Mouse (Mus musculus) embryonic facial prominence, embryonic 14.5 days (tissue): ENCODE measurements around the gene C2cd4a. TPM values are rescaled to one million over a fixed set of nuclear protein-coding genes. Genes with fewer than 3 reads are reported as not detected.

Experiments used
- ATAC-seq: fragments of 200-750 bp; cut with Nextera tagmentation; 2 replicates; pipeline ENCODE4 v1.8.0; 2017; ENCODE audit warnings: low read depth, moderate number of reproducible peaks, moderate TSS enrichment
- DNase-seq: peaks from one replicate; pipeline ENCODE4 v3.0.0-alpha.2; 2015; ENCODE audit warnings: low spot score
- H3K27ac ChIP-seq: fragments of 300-500 bp; sonication (generic); replicated peaks from 2 replicates; pipeline ENCODE4 v1.5.1; 2014; ENCODE audit warnings: low read depth, mild to moderate bottlenecking, low read length, moderate library complexity
- H3K27me3 ChIP-seq: fragments of 300-500 bp; sonication (generic); replicated peaks from 2 replicates; pipeline ENCODE4 v1.6.1; 2014; ENCODE audit warnings: low read length; ENCODE audit not compliant: control insufficient read depth, insufficient read depth
- H3K36me3 ChIP-seq: fragments of 300-500 bp; sonication (generic); 2 replicates; pipeline ENCODE4 v1.6.1; 2014; ENCODE audit warnings: low read length, mixed read lengths; ENCODE audit not compliant: control insufficient read depth, insufficient read depth
- H3K4me1 ChIP-seq: fragments of 300-500 bp; sonication (generic); 2 replicates; pipeline ENCODE4 v1.6.1; 2014; ENCODE audit warnings: antibody characterized with exemption, low read length; ENCODE audit not compliant: control insufficient read depth, insufficient read depth
- H3K4me2 ChIP-seq: fragments of 300-500 bp; sonication (generic); 2 replicates; pipeline ENCODE4 v1.6.1; 2014; ENCODE audit warnings: low read depth, mild to moderate bottlenecking, low read length, moderate library complexity, mixed read lengths
- H3K4me3 ChIP-seq: fragments of 300-500 bp; sonication (generic); 2 replicates; pipeline ENCODE4 v1.5.1; 2014; ENCODE audit warnings: low read depth, mild to moderate bottlenecking, low read length
- H3K9ac ChIP-seq: fragments of 300-500 bp; sonication (generic); 2 replicates; pipeline ENCODE4 v1.6.1; 2014; ENCODE audit warnings: low read depth, mild to moderate bottlenecking, low read length, moderate library complexity, mixed read lengths
- H3K9me3 ChIP-seq: fragments of 300-500 bp; sonication (generic); 2 replicates; pipeline ENCODE4 v1.6.1; 2016; ENCODE audit warnings: low read length; ENCODE audit not compliant: control insufficient read depth
- WGBS: fragments of 180-500 bp; shearing (Covaris S2); extraction: QIAGEN DNeasy Blood & Tissue Kit; methylation state at CpG from one replicate; pipeline ENCODE4 v1.1.7; 2014; 5-methylcytosine and 5-hydroxymethylcytosine counted together
- polyA plus RNA-seq: library from polyadenylated mRNA; unstranded; fragments of >200 nt; fragmentation: Nextera tagmentation; extraction: Ambion mirVana; gene quantifications from 2 replicates; pipeline ENCODE4 v1.2.1, GENCODE M21; 2014

Gene C2cd4a
- polyA plus RNA-seq, 1 experiment from 2014 or later = 0.28 TPM

DNA sequence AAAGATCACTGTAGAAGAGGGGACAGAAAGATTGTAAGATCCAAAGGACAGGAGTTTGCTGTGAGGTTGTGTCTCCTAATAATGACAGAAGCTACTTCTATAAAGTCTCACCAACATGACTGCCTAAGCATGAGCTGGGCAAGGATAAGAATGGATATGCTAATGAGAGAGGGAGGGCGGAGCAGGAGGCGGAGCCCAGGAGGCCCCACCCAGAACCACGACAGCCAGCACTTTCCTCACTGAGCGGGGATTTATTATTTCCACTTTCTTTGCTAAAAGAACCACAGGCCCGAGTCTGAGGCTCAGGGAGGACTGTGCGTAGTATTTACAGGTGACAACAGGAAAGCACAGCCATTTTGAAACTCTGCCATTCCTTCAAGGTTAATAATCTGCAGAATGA, 44.5 kb downstream of the C2cd4a start:
- Histone ChIP-seq H3K9ac (no peak overlapping the region), H3K27ac (no peak overlapping the region), H3K9me3 (peaks cover 4% of the 10 kb centered on the region; the same call in 1 of the 2 replicates), H3K36me3 (no peaks in the 10 kb centered on the region), H3K4me3 (no peak overlapping the region), H3K4me2 (no peak overlapping the region), H3K4me1 (no peaks in the 10 kb centered on the region), H3K27me3 (no peaks in the 10 kb centered on the region)
- DNase-seq (no peak), ATAC-seq (no peak)
- 70% methylated on average over 6 of the region's 6 CpGs for WGBS

DNA sequence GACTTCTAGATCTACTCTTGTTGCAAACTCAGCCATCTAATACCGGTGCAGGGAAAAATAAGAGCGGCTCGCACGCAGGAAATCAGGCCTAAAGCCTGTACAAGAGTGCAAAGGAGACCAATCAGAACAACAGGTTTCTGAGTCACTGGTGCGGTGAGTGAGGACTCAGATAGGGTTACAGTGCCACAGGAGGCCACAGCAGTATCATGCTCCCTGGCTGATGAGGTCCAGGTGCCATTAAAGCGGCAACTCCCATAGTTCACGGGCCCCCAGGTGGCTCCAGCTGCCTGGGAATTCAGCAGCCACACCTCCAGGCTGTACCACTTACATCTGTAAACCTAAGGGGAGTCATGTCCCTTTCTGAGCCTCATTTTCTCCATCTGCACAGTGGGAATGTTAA, 45.8 kb downstream of the C2cd4a start:
- H3K4me3 ChIP-seq = no peak overlapping the region
- WGBS = 64% methylated on average over 7 of the region's 7 CpGs
- H3K27ac ChIP-seq = no peak overlapping the region
- no peak overlapping the region for H3K9ac ChIP-seq
- no peaks in the 10 kb centered on the region for H3K27me3 ChIP-seq
- ATAC-seq = no peak
- no peaks in the 10 kb centered on the region for H3K4me1 ChIP-seq
- no peak overlapping the region for H3K4me2 ChIP-seq
- DNase-seq = peak; percentile 14
- peaks cover 4% of the 10 kb centered on the region; the same call in 1 of the 2 replicates for H3K9me3 ChIP-seq
- no peaks in the 10 kb centered on the region for H3K36me3 ChIP-seq

DNA sequence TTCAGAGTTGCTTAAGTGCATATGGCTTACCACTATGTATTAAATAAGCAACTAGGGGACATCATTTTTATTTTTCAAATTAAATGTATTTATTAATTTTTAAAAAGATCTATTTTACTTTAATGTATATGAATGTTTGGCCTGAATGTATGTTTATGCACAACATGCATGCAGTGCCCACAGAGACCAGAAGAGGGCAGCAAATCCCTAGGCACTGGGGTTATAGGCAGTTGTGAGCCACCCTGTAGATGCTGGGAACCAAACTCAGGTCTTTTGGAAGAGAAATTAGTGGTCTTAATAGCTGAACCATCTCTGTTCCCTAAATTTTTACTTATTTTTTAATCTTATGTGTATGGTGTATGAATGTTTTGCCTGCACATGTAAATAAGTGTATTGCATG, 48.2 kb downstream of the C2cd4a start:
- H3K36me3 ChIP-seq = no peaks in the 10 kb centered on the region

DNA sequence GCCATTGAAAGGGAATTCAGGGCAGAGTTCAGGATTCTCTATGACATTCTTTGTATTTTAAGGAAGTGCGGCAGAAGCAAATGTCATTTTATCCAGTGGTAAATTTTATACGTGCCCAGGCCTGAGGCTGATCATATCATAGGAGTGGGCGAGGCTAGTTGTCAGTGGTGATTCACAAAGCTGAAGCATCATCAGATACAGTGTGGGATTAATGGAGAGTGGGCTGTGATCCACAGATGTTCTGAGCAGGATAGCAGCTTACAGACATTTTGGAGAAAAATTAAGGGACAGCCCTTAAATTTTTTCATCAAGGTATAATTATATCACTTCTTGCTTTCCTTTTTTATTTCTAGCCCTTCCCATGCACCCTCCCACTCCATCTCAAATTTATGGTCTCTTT, 48.7 kb downstream of the C2cd4a start:
- Histone ChIP-seq H3K27ac (no peak overlapping the region), H3K4me1 (no peaks in the 10 kb centered on the region), H3K9ac (no peak overlapping the region), H3K36me3 (no peaks in the 10 kb centered on the region), H3K9me3 (peaks cover 4% of the 10 kb centered on the region; the same call in 1 of the 2 replicates), H3K4me3 (no peak overlapping the region), H3K4me2 (no peak overlapping the region), H3K27me3 (no peaks in the 10 kb centered on the region)
- ATAC-seq (no peak), DNase-seq (no peak)
- 76% methylated on average over 3 of the region's 3 CpGs for WGBS

More for the DNA sequence above, 48.2 kb downstream of the C2cd4a start:
- H3K4me1 ChIP-seq = no peaks in the 10 kb centered on the region
- H3K9me3 ChIP-seq = peaks cover 4% of the 10 kb centered on the region; the same call in 1 of the 2 replicates
- H3K27me3 ChIP-seq = no peaks in the 10 kb centered on the region
- ATAC-seq (no peak), DNase-seq (no peak)
- H3K4me2 ChIP-seq = no peak overlapping the region
- no peak overlapping the region for H3K4me3 ChIP-seq
- H3K27ac ChIP-seq = no peak overlapping the region
- no peak overlapping the region for H3K9ac ChIP-seq

DNA sequence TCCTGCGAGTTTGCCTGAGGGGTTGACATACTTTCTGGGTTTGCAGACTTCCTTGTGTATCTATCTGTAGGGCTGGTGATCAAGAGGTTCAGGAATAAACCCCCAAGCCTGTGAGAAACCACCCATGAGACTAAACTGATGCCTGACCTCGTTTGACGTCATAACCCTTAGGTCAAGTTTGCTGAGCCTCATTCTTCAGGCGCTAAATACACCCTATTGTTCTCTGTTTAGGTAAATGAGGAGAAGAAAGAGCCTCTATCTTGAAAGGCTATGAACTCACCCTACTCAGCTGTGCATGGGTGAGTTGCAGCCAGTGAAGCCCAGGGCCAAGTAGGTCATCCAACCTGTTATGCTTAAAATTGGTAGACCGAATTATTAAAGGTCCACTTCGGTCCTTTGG, 49.3 kb downstream of the C2cd4a start:
- no peak overlapping the region for H3K4me3 ChIP-seq
- H3K9me3 ChIP-seq = peaks cover 4% of the 10 kb centered on the region; the same call in 1 of the 2 replicates
- 66% methylated on average over 6 of the region's 6 CpGs for WGBS
- no peak for DNase-seq
- no peaks in the 10 kb centered on the region for H3K4me1 ChIP-seq
- no peak for ATAC-seq
- no peaks in the 10 kb centered on the region for H3K27me3 ChIP-seq
- H3K36me3 ChIP-seq = no peaks in the 10 kb centered on the region
- H3K4me2 ChIP-seq = no peak overlapping the region
- H3K27ac ChIP-seq = no peak overlapping the region
- no peak overlapping the region for H3K9ac ChIP-seq

Other genes starting within 250 kb of the C2cd4a start
- 0.38 and 1.0 TPM in 2 replicates for gene C2cd4b, start 72.9 kb downstream of the C2cd4a start, polyA plus RNA-seq
- gene Vps13c, start 8.1 kb upstream of the C2cd4a start, polyA plus RNA-seq = 5.2 and 6.0 TPM in 2 replicates